Mouse (Mus musculus) A20 (cell line): ENCODE data around the gene Tspan4.

Experiments used
- DNase-seq: peaks from one replicate; pipeline ENCODE4 v3.0.0-alpha.2; 2011; ENCODE audit warnings: low read depth, low spot score

Gene Tspan4

GRCm38 (mm10) chr7:141475011-141475804 lies at the start of gene Tspan4, which contains the start of gene Polr2l:
Gene Tspan4 (plus strand): TSS chr7:141475240.
Gene Polr2l (minus strand): TSS chr7:141475132.
- DNase-seq, result peak; percentile 93

DNA sequence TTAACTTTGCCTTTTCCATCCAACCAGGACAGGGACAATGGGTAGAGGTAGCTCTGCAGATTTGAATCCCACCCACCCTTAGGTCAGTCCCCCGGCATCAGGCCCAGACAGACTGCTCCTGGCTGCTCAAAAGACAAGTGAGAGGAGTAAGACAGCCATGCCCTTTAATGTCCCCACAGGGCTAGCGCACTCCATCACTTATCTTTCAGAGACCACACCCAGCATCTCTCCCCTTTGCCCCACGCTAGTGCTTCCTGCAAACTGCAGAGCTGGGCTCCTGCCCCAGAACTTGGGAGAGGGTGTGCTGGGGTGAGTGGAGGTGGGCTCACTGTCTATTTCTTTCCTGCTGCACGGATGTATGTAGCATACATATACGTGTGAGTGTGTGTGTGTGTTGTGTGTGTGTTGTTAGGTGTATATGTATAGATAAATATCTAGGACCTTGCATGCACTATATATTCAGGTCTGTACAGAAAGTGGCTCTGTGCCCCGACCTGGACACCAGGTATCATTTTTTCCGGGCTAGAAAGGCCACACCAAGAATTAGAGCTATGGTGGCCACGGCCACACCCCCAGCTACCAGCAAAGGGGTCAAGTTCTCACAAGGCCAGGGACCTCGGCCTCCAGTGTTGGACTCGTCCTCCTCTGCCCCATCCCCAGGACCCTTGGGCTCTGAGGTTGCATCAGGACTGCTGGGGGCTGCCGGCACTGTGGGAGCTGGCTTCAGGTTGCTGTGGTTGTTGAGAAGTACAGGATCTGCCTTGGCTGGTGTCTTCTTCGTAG lies 47.9 kb upstream of the Tspan4 start:
- no peak for DNase-seq

DNA sequence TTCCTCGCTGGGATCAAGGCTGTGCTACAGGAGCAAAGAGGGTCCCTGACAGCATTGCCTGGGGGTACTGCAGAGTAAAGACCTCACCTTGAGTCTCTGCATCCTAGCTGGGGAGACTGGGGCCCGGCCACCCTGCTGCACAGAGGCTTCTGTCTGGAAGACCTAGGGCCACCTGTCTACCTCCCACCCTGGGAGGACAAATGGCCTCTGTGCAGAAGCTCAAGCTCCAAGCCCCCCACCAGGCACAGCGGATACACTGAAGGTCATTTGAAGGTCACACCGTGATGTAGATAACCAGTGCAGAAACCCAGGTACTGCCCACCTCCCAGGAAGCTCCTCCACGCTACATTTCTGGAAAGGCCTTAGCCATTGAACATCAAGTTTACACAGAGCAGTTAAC lies 46.3 kb upstream of the Tspan4 start:
- DNase-seq, result no peak

GRCm38 (mm10) chr7:141429310-141429709 lies 45.7 kb upstream of the Tspan4 start, which contains the start of gene Cend1:
Gene Cend1 (minus strand): TSS chr7:141429491.
- DNase-seq, result no peak

GRCm38 (mm10) chr7:141429840-141430584 lies 45.0 kb upstream of the Tspan4 start:
- no peak for DNase-seq

DNA sequence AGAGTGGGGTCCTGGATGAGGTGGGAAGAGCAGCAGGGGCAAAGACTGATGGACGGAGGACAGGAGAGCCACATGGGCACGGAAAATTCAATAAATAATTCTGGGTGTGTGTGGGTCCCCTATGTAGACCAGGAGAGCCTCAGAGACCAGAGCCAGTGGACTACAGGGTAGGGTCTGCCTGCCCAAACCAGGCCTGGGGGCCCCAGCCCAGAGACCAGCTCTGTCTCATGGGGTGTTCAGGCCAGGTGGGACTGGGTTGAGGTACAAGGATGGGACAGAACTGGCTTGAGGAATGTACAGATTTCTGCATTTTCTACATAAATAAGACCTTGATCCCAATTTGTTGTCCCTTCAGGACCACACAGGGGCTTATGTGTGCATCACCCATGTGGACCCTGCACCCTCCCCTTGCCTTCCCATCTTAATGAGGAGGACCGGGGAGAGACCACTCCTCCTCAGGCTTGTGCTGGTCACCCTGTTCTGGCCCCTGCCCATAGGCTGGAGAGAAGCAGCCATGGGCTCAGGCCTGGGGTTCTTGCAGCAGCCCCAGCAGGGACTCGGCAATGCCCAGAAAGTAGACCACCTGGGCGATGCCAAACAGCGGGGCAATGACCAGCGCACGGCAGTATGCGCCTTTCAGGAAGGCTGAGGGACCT lies 44.3 kb upstream of the Tspan4 start:
- DNase-seq, result no peak

- no peak for DNase-seq
Observed at GRCm38 (mm10) chr7:141431434-141432185, 43.4 kb upstream of the Tspan4 start.

- no peak for DNase-seq
Observed at GRCm38 (mm10) chr7:141432186-141432611, 42.8 kb upstream of the Tspan4 start.

DNA sequence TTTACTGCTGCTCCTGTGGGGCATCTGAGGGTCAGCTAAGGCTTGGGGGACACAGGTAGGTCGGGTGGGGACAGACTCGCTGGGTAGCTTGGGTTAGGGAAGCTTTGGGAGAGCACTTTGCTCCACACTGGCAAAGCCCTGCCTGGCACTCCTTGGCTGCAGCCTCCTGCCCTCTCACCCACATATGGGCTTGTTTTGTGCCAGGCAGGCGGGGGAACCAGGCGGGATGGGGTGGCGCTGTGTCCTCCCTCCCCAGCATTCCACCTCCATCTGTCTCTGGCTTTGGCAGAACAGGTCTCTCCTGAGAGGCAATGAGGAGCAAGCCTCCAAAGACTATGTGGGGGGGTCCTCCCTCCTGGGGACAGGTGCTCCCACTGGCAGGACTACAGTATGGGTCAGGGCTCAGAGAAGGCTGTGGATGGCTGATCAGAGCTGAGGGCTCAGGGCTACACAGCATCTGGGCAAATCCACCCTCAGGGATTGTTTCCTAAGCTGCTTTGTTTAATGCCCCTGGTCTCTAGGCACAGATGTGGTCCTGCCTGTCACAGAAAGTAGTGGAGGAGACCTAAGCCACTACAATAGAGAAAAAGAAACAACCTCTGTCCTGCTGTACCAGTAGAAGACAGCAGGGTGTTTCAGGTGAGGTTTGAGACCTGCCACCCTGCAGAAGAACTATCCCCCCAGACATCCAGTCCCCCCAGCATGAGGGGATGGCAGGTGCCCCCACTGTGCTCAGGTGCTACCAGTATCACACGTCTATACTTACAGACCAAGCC lies 42.1 kb upstream of the Tspan4 start:
- DNase-seq, result no peak

- no peak for DNase-seq
Observed at GRCm38 (mm10) chr7:141433517-141434400, 41.3 kb upstream of the Tspan4 start.

- peak; percentile 62 for DNase-seq
Observed at GRCm38 (mm10) chr7:141434464-141434863, 40.6 kb upstream of the Tspan4 start.

DNA sequence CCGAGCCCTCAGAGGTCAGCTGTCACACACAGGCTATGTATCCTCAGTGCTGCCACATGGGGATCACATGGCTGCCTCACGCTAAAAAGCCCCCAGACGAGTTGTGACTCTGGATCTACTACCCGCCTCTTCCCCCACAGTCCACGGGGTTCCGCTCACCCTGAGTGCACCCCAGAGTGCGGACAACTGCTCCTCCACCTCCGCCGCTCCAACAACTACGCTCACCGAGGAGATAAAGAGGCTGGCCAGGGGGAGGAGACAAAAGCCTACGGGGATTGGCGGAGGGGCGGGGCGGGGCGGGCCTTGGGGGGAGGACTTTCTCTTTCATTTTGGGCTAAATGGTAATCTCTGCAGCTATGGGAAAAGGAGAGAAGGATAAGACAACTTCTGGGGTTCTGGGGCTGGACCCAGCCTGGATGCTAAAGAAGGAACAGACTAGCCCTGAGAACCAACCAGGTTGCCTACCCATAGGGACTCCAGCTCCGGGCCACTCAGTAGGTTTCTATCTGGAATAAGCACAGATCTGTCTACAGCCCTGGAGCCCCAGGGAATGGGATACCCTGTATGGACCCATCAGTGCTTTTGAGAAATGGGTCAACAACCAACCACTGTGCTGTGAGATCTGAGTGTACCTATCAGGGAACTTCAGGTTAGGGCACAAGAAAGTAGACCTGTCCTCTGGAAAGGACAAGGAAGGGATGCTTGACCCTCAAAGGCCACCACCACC lies 39.7 kb upstream of the Tspan4 start:
- peak; percentile 83 for DNase-seq

- peak; percentile 28 for DNase-seq
Observed at GRCm38 (mm10) chr7:141435856-141436522, 39.1 kb upstream of the Tspan4 start.

DNA sequence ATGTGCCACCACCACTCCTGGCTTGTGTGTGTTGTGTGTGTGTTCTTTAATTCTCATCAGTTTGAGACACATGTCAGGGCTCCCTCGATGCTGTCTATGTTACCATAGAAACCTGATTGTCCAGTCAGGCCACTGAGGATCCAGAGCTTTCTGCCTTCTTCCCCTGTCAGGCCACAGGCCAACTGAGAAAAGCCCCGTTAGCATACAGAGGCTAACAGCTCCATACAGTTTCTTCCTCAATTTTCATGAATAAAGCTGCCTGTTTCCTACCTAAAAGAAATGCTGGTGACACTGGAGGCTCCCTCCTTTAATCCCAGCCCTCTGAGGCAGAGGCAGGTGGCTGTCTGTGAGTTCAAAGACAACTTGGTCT lies 38.5 kb upstream of the Tspan4 start:
- peak; percentile 24 for DNase-seq

DNA sequence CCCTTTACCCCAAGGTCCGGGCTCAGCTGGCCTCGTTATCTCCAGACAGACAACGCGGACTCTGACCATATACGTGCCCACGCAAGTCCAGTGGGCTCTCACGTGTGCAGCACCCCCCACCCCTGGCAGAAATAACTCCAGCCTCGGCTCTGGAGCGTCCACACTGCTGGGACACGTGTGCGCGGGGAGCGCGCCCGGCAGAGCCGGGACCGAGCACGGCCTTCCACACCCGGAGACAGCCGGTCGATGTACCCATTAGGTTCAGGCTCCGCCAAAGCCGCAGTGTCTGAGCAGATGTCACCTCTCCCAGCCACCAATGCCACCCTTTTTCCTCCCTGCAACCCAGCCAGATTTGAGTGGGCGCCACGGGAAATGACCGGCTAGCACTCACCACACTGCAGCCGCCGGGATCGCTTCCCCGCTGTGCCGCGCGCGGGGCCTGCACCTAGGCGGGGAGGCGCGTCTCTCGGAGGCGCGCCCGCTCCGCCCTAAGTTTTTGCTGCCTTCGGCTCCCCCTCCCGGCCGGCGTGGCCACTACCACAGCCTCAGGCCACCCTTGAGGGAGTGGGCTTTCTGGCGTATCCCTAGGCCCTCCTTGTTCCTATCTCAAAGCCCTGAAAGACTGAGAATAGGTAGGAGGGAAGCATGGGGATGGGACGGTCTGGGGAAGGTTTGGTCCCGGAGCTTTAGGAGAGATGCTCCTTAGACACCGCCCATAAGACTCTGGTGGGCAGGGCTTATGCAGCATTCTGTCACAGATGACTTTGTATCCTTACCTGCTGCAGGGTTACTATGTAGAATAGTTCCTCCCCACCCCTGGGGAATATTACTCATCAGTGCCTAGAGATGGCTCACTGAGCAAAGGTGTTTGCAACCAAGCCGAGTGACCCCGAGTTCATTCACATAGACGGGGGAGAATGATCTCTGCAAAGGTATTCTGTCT lies 37.6 kb upstream of the Tspan4 start, which contains the start of gene Slc25a22:
Gene Slc25a22, minus strand, starts transcription at position 715 of the 943 bp plus-strand sequence.
- DNase-seq, result peak; percentile 91

DNA sequence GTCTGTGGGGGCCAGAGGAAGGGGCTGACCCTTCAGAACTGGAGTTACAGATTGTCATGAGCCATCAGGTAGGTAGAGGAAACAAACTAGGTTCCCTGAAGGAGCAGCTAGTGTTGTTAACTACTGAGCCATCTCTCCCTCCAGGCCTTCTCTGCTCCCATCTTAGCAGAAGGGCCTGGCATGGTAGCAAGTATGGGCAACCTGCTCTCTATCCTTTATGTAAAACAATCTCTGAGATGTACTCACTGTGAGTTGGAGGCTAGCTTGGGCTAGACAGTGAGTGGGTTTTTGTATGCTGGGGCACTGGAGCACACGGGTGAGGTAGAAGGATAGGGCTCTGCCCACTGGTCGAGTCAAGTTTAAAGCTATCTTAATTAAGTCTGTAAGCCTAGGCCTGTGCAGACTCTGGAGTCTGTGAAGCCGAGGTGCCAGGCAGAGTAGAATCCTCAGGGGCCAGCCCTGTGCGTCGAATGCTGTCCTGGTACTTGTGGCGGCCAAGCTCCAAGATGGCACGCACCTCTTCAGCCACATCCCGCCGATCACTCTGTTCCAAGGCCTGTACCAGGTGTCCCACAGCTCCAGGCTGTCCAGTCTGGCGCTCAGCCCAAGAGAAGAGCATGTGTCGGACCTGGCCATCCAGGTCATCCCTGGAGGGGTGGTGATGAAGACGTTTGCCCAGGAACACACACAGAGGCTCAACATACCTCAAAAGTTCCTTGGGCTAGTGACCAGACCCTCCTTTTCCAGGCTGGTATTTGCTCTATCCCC lies 36.7 kb upstream of the Tspan4 start:
- no peak for DNase-seq
